Mouse (Mus musculus) brain, embryonic 14.5 days (tissue): ENCODE measurements at regions not wholly inside any gene's neighbourhood (a gene's known extent, or its start where the extent isn't known, plus 50 kb on each side); places are given as distances from the start of the nearest gene placed in this dataset.

Experiments
- DNase-seq: peaks from one replicate; pipeline ENCODE4 v3.0.0-alpha.2; 2011; ENCODE audit warnings: low read depth
- CTCF ChIP-seq: fragments of 200-500 bp; IDR thresholded peaks from 2 replicates; pipeline ENCODE4 v1.5.1; 2012; ENCODE audit warnings: inconsistent platforms, mild to moderate bottlenecking, moderate library complexity, borderline replicate concordance; ENCODE audit not compliant: insufficient read depth, insufficient read length; ENCODE audit errors: extremely low read depth
- POLR2A ChIP-seq: fragments of 200-500 bp; IDR thresholded peaks from 2 replicates; pipeline ENCODE4 v1.6.1; 2012; ENCODE audit warnings: mild to moderate bottlenecking, inconsistent platforms, borderline replicate concordance; ENCODE audit not compliant: poor library complexity, insufficient read depth, insufficient read length, severe bottlenecking; ENCODE audit errors: extremely low read depth

- DNase-seq = peak; percentile 55
- no peak for TF ChIP-seq CTCF
- TF ChIP-seq POLR2A = no peak
Measured at GRCm38 (mm10) chr6:16551945-16552673, 346.1 kb downstream of the Tfec start.

GRCm38 (mm10) chr6:16551131-16551530 is 347.1 kb downstream of the Tfec start:
- no peak for DNase-seq
- TF ChIP-seq POLR2A (no peak), CTCF (no peak)

DNA sequence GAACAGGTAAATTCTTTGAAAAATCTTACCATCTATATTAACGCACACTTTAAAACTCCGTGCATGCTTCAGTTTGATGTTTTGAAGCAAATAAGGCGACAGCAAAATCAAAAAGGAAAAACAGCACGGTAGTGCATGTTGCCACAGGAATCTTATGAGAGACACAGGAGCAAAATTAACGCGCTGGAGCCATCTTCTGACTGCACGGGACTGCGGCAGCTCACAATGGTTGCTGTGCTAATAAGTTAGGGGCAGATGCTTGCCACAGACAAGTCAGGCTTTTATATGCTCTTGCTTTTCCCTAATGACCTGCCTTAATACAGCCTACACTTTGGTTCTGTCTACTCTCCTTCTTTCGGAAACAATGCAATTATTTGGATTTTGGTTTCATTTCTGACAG is 347.8 kb downstream of the Tfec start:
- DNase-seq = peak; percentile 88
- TF ChIP-seq POLR2A (no peak), CTCF (peak; percentile 52; the same call in 1 of the 2 replicates)

DNA sequence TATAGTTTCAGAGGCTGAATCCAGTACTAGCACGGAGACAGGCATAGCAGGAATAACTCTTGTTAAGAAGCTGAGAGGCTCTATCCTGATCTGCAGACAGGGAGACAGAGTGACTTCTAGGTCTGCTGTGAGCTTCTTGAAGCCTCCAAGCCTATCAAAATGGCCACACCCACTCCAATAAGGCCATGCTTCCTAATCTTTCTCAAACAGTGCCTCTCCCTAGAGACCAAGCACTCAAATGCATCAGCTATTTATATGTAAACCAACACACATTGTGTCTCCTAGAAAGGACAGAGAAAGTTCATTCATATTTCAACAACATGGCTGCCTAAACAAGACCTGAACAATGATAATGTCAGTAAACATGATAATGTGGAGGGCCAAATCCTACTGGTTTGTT is 384.2 kb downstream of the Tfec start:
- TF ChIP-seq CTCF (no peak), POLR2A (no peak)
- no peak for DNase-seq

DNA sequence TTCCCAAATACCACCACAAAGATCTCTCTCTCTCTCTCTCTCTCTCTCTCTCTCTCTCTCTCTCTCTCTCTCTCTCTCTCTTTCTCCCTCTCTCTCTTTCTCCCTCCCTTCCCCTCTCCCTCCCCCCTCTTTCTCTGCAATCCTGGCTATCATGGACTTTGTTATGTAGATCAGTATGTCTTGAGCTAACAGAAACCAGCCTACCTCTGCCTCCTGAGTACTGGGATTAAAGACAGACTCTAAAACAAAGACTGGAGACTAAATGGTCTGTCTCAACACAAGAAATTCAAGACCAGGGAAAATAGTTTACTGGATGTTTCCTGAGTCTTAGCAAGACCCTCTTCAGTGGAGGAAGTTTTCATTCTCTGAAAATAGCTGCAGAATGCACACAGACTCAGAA is 384.7 kb downstream of the Tfec start:
- TF ChIP-seq CTCF (no peak), POLR2A (no peak)
- no peak for DNase-seq

- no peak for DNase-seq
- TF ChIP-seq CTCF (no peak), POLR2A (no peak)
Measured at GRCm38 (mm10) chr6:16503836-16504235, 394.4 kb downstream of the Tfec start.

DNA sequence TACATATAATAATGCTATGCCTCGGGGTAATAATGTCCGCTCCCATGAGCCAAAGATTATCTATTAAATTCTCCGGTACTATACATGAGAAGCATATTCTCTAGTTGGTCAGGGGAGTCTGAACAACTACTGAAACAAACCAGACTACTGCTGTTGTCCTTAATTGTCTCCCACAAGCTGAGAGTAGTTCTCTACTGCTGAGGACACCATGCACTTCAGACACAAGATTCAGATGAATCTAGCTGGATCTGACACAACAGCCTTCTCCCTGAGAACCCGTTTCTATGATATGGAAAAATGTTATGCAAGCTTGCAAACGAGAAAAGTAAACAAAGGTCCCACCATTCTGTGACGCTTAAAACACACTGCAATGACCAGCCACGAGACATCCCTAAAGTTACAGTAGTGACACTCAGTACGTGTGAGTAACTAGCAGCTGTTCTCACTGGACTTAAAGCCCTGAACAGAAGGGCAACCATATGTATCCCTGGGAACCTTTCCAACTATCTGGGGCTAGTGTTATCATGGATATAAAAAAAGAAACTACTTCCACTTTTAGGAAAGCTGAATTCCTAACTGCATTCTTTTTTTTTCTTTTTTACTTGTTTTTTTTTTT is 411.1 kb downstream of the Tfec start:
- TF ChIP-seq POLR2A (no peak), CTCF (no peak)
- DNase-seq = peak; percentile 82

GRCm38 (mm10) chr6:16483295-16483694 is 414.9 kb downstream of the Tfec start:
- TF ChIP-seq POLR2A = no peak
- TF ChIP-seq CTCF = no peak
- peak; percentile 46 for DNase-seq

- DNase-seq = no peak
- TF ChIP-seq CTCF (no peak), POLR2A (no peak)
Measured at GRCm38 (mm10) chr6:16468693-16469375, 429.4 kb downstream of the Tfec start.

- TF ChIP-seq POLR2A (no peak), CTCF (no peak)
- DNase-seq = peak; percentile 37
Measured at GRCm38 (mm10) chr6:16458279-16458678, 440.0 kb downstream of the Tfec start.
